Mouse (Mus musculus) effector memory CD4-positive, alpha-beta T cell, adult 7 months (primary cell): ENCODE data around the gene Gm20937. TPM values are rescaled to one million over a fixed set of nuclear protein-coding genes. Genes with fewer than 3 reads are reported as not detected.

Source experiments
- polyA plus RNA-seq: library from polyadenylated mRNA; unstranded; fragments of 100-300 nt; shearing (Covaris generic); gene quantifications from one replicate; pipeline ENCODE4 v1.2.1, GENCODE M21; 2017

The Gm20937 gene
- polyA plus RNA-seq: not detected

GRCm38 (mm10) chrY:68294798-68295197 is at the start of gene Gm20937:
TSS of gene Gm20937 (minus strand) at chrY:68294898.

Other genes with a start within 250 kb of the Gm20937 start
- gene Gm20816, start 243.1 kb upstream of the Gm20937 start, polyA plus RNA-seq: not detected